Mouse (Mus musculus) midbrain, postnatal 0 days (tissue): ENCODE measurements at regions not wholly inside any gene's neighbourhood (a gene's known extent, or its start where the extent isn't known, plus 50 kb on each side); places are given as distances from the start of the nearest gene placed in this dataset.

ENCODE experiments used
- ATAC-seq: fragments of 200-750 bp; cut with Nextera tagmentation; 2 replicates; pipeline ENCODE4 v1.8.0; 2017; ENCODE audit warnings: moderate number of reproducible peaks, mild to moderate bottlenecking, moderate TSS enrichment, moderate library complexity; ENCODE audit not compliant: low FRiP score
- DNase-seq: peaks from one replicate; pipeline ENCODE4 v3.0.0-alpha.2; 2015; ENCODE audit warnings: low spot score
- H3K27ac ChIP-seq: fragments of 300-500 bp; sonication (generic); 2 replicates; pipeline ENCODE4 v1.5.1; 2014; ENCODE audit warnings: low read depth, mild to moderate bottlenecking, low read length, mixed read lengths
- H3K27me3 ChIP-seq: fragments of 300-500 bp; sonication (generic); 2 replicates; pipeline ENCODE4 v1.6.1; 2014; ENCODE audit warnings: low read length, control low read depth, mixed read lengths; ENCODE audit not compliant: insufficient read depth
- H3K36me3 ChIP-seq: fragments of 300-500 bp; sonication (generic); 2 replicates; pipeline ENCODE4 v1.6.1; 2014; ENCODE audit warnings: low read length, control low read depth, mixed read lengths; ENCODE audit not compliant: insufficient read depth
- H3K4me1 ChIP-seq: fragments of 300-500 bp; sonication (generic); 2 replicates; pipeline ENCODE4 v1.6.1; 2014; ENCODE audit warnings: mild to moderate bottlenecking, control low read depth, antibody characterized with exemption, low read length, mixed read lengths; ENCODE audit not compliant: insufficient read depth
- H3K4me2 ChIP-seq: fragments of 300-500 bp; sonication (generic); 2 replicates; pipeline ENCODE4 v1.6.1; 2014; ENCODE audit warnings: low read depth, mild to moderate bottlenecking, low read length, mixed read lengths; ENCODE audit not compliant: poor library complexity, severe bottlenecking
- H3K4me3 ChIP-seq: fragments of 300-500 bp; sonication (generic); 2 replicates; pipeline ENCODE4 v1.5.1; 2014; ENCODE audit warnings: low read depth, mild to moderate bottlenecking, low read length, moderate library complexity
- H3K9ac ChIP-seq: fragments of 300-500 bp; sonication (generic); replicated peaks from 2 replicates; pipeline ENCODE4 v1.6.1; 2014; ENCODE audit warnings: mild to moderate bottlenecking, low read length, moderate library complexity, mixed read lengths; ENCODE audit not compliant: poor library complexity, severe bottlenecking
- H3K9me3 ChIP-seq: fragments of 300-500 bp; sonication (generic); 2 replicates; pipeline ENCODE4 v1.6.1; 2016; ENCODE audit warnings: low read length, control low read depth
- CTCF ChIP-seq: IDR thresholded peaks from 2 replicates; pipeline ENCODE4 v1.5.1; 2016; ENCODE audit warnings: antibody characterized with exemption, mild to moderate bottlenecking
- WGBS: fragments of 180-500 bp; shearing (Covaris S2); extraction: QIAGEN DNeasy Blood & Tissue Kit; methylation state at CpG from one replicate; pipeline ENCODE4 v1.1.7; 2014; 5-methylcytosine and 5-hydroxymethylcytosine counted together

- Histone ChIP-seq H3K4me3 (no peak overlapping the region), H3K4me1 (no peaks in the 10 kb centered on the region), H3K9me3 (no peaks in the 10 kb centered on the region), H3K36me3 (no peaks in the 10 kb centered on the region), H3K27ac (no peak overlapping the region), H3K4me2 (no peak overlapping the region), H3K9ac (no peak overlapping the region), H3K27me3 (no peaks in the 10 kb centered on the region)
- TF ChIP-seq CTCF: no peak
- 82% methylated on average over 4 of the region's 4 CpGs for WGBS
- ATAC-seq: no peak
- DNase-seq: no peak
Observed at GRCm38 (mm10) chr13:30062285-30062684, 74.0 kb upstream of the Mboat1 start.

- H3K9me3 ChIP-seq: no peaks in the 10 kb centered on the region
- WGBS: 79% methylated on average over 3 of the region's 3 CpGs
- H3K9ac ChIP-seq: no peak overlapping the region
- H3K27me3 ChIP-seq: no peaks in the 10 kb centered on the region
- no peak for ATAC-seq
- no peak for TF ChIP-seq CTCF
- H3K4me3 ChIP-seq: no peak overlapping the region
- no peak overlapping the region for H3K4me2 ChIP-seq
- H3K4me1 ChIP-seq: no peaks in the 10 kb centered on the region
- DNase-seq: no peak
- no peaks in the 10 kb centered on the region for H3K36me3 ChIP-seq
- no peak overlapping the region for H3K27ac ChIP-seq
Observed at GRCm38 (mm10) chr13:30055141-30055645, 69.3 kb upstream of the E2f3 start.

GRCm38 (mm10) chr13:30051891-30052550 is 66.2 kb upstream of the E2f3 start:
- Histone ChIP-seq H3K4me3 (no peak overlapping the region), H3K4me1 (no peaks in the 10 kb centered on the region), H3K9ac (no peak overlapping the region), H3K36me3 (no peaks in the 10 kb centered on the region), H3K4me2 (no peak overlapping the region), H3K27ac (no peak overlapping the region), H3K9me3 (no peaks in the 10 kb centered on the region), H3K27me3 (no peaks in the 10 kb centered on the region)
- 79% methylated on average over 16 of the region's 16 CpGs for WGBS
- DNase-seq (peak; percentile 63), ATAC-seq (no peak)
- TF ChIP-seq CTCF: no peak

GRCm38 (mm10) chr13:30050745-30051508 is 65.1 kb upstream of the E2f3 start:
- no peaks in the 10 kb centered on the region for H3K27me3 ChIP-seq
- H3K4me2 ChIP-seq: no peak overlapping the region
- WGBS: 83% methylated on average over 9 of the region's 9 CpGs
- no peaks in the 10 kb centered on the region for H3K4me1 ChIP-seq
- H3K4me3 ChIP-seq: no peak overlapping the region
- DNase-seq (peak; percentile 14), ATAC-seq (no peak)
- H3K9ac ChIP-seq: no peak overlapping the region
- no peaks in the 10 kb centered on the region for H3K36me3 ChIP-seq
- H3K9me3 ChIP-seq: no peaks in the 10 kb centered on the region
- TF ChIP-seq CTCF: no peak
- H3K27ac ChIP-seq: no peak overlapping the region

- Histone ChIP-seq H3K36me3 (no peaks in the 10 kb centered on the region), H3K4me3 (no peak overlapping the region), H3K27ac (no peak overlapping the region), H3K4me1 (no peaks in the 10 kb centered on the region), H3K27me3 (no peaks in the 10 kb centered on the region), H3K9ac (no peak overlapping the region), H3K9me3 (no peaks in the 10 kb centered on the region), H3K4me2 (no peak overlapping the region)
- 89% methylated on average over 11 of the region's 11 CpGs for WGBS
- TF ChIP-seq CTCF: no peak
- ATAC-seq: no peak
- no peak for DNase-seq
Observed at GRCm38 (mm10) chr13:30048260-30048859, 62.5 kb upstream of the E2f3 start.
